Mouse (Mus musculus) hindlimb bud, embryonic 11.5 days (tissue): ENCODE results near the gene Kpna7.
"Not testable (repeated sequence)": the region's sequence is repeated elsewhere in the genome, so short reads cannot be mapped to it uniquely, and the experiment has no call there.

ENCODE experiments used
- DNase-seq: peaks from one replicate; pipeline ENCODE4 v3.0.0-alpha.2; 2012; ENCODE audit warnings: low read depth, low spot score; ENCODE audit errors: extremely low spot score

The Kpna7 gene

DNA sequence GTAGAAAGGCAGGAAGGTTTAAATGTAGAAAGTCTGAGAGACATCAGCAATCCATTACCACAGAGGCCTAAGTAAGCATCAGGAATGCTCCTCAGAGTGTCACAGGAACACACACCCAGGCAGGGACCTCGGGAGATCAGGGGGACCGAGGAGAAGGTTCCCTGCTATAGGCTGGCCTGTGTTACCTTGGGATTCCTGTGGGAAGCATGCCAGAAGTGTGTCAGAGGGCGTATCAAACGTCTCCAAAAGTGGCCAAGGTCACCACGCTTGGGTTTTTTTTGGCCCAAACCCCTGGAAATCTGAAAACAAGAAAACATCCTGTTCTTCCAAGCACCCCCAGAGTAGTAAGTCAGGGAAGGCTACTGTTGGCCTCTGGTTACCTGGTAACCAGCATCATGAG, 51.4 kb downstream of the Kpna7 start, which contains the start of gene Gm4871:
TSS of gene Gm4871 (minus strand) at position 364 of the 400 bp plus-strand sequence.
- DNase-seq, result not testable (repeated sequence)

DNA sequence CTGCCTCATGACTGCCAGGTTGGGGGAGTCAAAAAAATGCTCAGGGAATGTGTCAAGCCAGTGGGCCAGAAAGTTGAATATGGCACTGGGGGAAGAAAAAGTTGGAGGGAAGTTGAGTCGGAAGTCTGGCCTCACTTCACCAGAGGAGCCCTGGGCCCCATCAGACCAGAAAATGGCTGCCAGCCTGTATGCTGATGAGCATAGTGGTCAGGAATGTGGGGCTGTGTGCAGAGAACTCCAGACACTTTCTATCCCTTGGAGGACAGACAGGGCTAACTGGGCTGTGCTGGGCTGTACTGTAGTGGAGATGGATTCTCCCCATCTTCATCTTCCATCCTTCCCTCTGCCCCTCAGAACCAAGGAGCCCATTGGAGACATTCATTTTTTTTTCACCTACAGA, 53.4 kb downstream of the Kpna7 start:
- not testable (repeated sequence) for DNase-seq

DNA sequence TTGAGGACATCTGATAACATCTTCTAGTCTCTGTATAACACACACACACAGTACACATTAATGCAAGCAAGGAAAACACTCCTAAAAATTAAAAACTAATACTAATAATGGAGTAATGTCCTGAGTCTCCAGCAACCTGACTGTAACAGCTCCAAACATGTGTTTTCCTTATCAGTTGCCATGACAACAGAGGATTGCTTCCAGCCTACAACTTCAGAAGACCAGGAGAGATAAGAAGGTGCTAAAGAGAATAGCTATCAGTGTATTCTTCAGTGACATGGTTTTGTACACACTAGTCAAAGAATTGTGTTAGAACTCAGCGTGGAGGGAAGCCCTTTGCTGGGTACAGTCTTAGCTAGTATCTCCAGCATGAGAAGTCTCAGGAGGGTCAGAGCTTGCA, 63.1 kb downstream of the Kpna7 start:
- DNase-seq, result not testable (repeated sequence)

DNA sequence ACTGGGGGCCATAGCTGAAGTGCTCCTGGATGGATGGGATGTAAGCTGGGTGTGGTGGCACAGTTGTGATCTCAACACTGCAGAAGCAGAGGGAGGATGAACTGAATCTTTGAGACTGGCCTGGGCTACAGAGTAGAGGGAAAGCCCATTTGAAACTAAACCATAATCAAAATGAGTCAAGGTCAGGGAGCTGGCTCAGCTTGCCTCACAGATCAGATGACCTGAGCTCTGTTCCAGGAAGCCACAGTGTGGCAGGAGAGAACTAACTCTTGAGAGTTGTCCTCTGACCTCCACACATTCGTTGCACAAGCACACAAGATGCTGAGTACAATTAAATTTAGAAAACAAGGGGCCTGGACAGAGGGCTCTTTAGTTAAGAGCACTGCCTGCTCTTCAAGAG, 63.6 kb downstream of the Kpna7 start:
- DNase-seq, result not testable (repeated sequence)

DNA sequence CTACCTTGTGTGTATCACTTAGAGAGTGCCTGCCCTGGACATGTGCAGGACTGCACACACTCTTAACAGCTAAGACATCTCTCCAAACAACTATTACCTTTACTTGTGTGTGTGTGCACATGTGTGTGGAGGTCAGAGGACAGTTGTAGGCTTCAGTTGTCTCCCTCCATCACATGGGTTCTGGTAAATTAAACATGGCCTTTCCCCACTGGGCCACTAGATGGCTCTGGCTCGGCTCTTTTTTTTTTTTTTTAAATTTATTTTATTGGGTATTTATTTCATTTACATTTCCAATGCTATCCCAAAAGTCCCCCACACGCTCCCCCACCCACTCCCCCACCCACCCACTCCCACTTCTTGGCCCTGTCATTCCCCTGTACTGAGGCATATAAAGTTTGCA, 67.1 kb downstream of the Kpna7 start:
- DNase-seq, result not testable (repeated sequence)

DNA sequence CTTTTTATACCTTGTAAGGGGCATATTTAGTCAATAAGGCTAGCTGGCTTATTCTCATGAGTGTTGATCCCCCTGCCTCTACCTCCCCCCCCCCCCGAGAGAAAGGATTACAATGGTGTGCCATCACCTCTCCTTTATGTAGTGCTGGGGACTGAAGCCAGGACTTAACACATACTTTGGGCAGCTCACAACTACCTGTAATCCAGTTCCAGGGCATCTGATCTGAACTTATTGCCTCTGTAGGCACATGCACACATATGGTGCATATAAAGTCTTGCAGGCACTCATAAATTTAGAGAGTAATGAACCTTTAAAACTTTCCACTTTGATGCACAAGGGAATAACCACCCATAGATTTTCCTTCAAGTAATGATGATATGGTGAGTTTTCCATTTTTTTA, 69.6 kb downstream of the Kpna7 start:
- DNase-seq, result no peak

DNA sequence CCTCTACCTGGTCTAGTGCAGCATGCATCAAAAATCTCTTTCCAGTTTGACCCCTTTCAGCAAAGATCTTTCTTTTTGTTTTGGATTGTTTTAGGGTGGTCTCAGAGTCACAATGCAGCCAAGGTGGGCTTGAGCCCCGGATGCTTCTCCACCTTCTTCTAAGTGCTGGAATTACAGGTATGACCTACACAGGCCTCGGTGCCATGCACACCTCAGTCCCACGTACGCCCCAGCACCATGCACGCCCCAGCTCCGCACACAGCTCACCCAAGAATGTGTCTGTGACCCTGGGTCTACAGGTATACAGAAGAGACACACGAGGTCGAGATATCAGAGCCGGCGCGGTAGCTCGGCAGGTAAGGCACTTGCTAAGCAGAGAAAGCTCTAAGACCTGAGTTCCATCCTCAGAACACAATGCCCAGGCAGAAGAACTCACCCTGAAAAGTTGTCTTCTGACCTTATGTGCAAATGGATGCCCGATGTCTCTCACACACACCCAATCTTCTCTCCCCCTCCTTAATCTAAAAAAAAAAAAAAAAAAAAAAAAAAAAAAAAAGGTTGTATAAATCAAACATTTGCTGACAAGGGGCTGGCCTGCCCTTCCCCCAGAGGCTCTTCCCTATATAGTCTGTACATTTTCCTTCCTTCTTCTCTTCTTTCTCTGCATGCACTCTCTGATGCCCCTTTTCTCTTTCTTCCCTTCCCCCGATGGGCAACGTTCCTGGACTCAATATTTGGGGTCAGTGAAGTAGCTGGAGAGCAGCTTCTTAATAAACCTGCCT, 74.8 kb downstream of the Kpna7 start:
- DNase-seq, result no peak

GRCm38 (mm10) chr5:145005596-145005995, 78.2 kb downstream of the Kpna7 start:
- no peak for DNase-seq

- no peak for DNase-seq
Observed at GRCm38 (mm10) chr5:145004495-145004894, 79.3 kb downstream of the Kpna7 start.

- DNase-seq, result no peak
Observed at GRCm38 (mm10) chr5:145003362-145003761, 80.5 kb downstream of the Kpna7 start.

GRCm38 (mm10) chr5:144998491-144998890, 85.3 kb downstream of the Kpna7 start:
- DNase-seq, result no peak

DNA sequence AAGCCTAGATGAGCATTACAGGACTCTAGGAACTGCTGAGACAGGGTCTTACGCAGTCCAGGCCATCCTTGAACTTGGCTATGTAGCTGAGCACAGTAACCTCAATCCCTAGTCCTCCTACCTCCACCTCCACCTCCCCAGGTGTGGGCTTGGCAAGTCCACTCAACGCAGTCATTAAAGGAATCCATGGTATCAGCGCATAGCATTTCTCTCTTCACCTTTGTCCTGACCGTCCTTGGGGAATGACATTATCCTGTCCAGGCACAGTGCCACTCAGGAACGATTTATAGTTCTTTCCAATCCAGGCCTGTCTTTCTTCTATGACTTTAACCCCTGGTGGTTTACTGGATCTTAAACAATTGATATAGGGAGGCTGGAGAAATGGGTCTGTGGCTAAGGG, 93.3 kb downstream of the Kpna7 start:
- DNase-seq, result no peak

DNA sequence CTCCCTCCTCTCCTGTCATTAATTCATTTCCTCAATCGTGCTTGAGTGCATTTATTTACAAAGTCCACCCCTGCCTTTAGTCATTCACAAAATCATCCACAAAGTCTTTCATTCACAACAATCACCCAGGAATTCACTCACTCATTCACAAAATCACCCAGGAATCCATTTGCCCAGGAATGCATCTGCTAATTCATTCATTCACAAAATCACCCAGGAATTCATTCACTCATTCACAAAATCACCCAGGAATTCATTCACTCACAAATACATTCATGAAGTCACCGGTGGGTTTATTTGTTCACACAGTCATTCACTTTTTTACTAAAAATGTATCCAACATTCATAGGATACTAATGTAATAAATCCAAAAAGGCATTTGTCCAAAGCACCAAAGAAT, 93.8 kb downstream of the Kpna7 start:
- no peak for DNase-seq

GRCm38 (mm10) chr5:144989061-144989405, 94.8 kb downstream of the Kpna7 start:
- no peak for DNase-seq

DNA sequence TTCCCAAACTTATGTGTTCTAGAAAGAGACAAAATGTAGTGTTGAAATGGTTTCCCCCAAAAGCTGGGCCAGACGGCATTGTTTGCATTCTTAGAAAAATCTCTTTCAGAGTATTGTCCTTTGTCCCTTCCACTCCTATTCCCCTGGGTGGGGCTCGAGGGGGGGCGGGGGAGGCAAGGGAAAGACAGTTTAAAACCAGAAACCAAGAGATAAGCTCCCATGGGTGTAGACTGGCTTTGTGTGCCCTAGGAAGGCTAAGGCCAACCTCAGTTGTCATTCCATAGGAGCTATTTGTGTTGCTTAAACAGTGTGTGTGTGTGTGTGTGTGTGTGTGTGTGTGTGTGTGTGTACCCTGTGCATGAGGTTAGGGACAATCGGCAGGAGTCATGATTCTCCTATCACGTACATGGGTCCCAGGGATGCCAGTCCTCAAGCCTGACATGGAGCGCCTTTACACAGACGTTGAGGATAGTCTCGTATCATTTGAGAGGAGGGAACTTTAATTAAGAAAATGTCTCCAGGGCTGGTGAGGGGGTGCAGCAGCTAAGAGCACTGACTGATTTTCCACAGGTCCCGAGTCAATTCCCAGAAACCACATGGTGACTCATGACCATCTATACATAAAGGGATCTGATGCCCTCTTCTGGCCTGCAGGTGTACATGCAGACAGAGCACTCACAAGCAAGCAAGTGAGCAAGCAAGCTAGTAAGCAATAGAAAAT, 95.3 kb downstream of the Kpna7 start:
- no peak for DNase-seq

- no peak for DNase-seq
Observed at GRCm38 (mm10) chr5:144987561-144987960, 96.3 kb downstream of the Kpna7 start.

GRCm38 (mm10) chr5:144984839-144985238, 99.0 kb downstream of the Kpna7 start:
- no peak for DNase-seq

GRCm38 (mm10) chr5:144983227-144983626, 100.6 kb downstream of the Kpna7 start:
- no peak for DNase-seq

- DNase-seq, result no peak
Observed at GRCm38 (mm10) chr5:144979110-144979509, 104.7 kb downstream of the Kpna7 start.

- DNase-seq, result no peak
Observed at GRCm38 (mm10) chr5:144978533-144979107, 105.2 kb downstream of the Kpna7 start.

GRCm38 (mm10) chr5:144971266-144971665, 112.6 kb downstream of the Kpna7 start:
- DNase-seq, result no peak
